Mouse (Mus musculus) forebrain, embryonic 15.5 days (tissue): ENCODE measurements at regions not wholly inside any gene's neighbourhood (a gene's known extent, or its start where the extent isn't known, plus 50 kb on each side); places are given as distances from the start of the nearest gene placed in this dataset.
A peak's percentile ranks its signal among the peaks of the same experiment; 100 is the strongest.

Experiments
- ATAC-seq: fragments of 200-750 bp; cut with Nextera tagmentation; replicated peaks from 2 replicates; pipeline ENCODE4 v1.8.0; 2017; ENCODE audit warnings: mild to moderate bottlenecking, moderate TSS enrichment, moderate library complexity
- H3K27ac ChIP-seq: fragments of 300-500 bp; sonication (generic); replicated peaks from 2 replicates; pipeline ENCODE4 v1.5.1; 2015; ENCODE audit warnings: mild to moderate bottlenecking, inconsistent platforms
- H3K27me3 ChIP-seq: fragments of 300-500 bp; sonication (generic); 2 replicates; pipeline ENCODE4 v1.6.1; 2015; ENCODE audit warnings: inconsistent platforms
- H3K36me3 ChIP-seq: fragments of 300-500 bp; sonication (generic); 2 replicates; pipeline ENCODE4 v1.6.1; 2015; ENCODE audit warnings: mild to moderate bottlenecking, inconsistent platforms
- H3K4me1 ChIP-seq: fragments of 300-500 bp; sonication (generic); 2 replicates; pipeline ENCODE4 v1.6.1; 2015; ENCODE audit warnings: inconsistent platforms
- H3K4me2 ChIP-seq: fragments of 300-500 bp; sonication (generic); replicated peaks from 2 replicates; pipeline ENCODE4 v1.6.1; 2015; ENCODE audit warnings: mild to moderate bottlenecking, inconsistent platforms
- H3K4me3 ChIP-seq: fragments of 300-500 bp; sonication (generic); 2 replicates; pipeline ENCODE4 v1.5.1; 2015; ENCODE audit warnings: mild to moderate bottlenecking, inconsistent platforms
- H3K9ac ChIP-seq: fragments of 300-500 bp; sonication (generic); replicated peaks from 2 replicates; pipeline ENCODE4 v1.6.1; 2015; ENCODE audit warnings: mild to moderate bottlenecking, inconsistent platforms
- H3K9me3 ChIP-seq: fragments of 300-500 bp; sonication (generic); 2 replicates; pipeline ENCODE4 v1.6.1; 2016; ENCODE audit warnings: inconsistent platforms
- WGBS: fragments of 180-500 bp; shearing (Covaris S2); methylation state at CpG from one replicate; pipeline ENCODE4 v1.1.7; 2015; ENCODE audit warnings: mixed read lengths; 5-methylcytosine and 5-hydroxymethylcytosine counted together

- WGBS = 83% methylated on average over 2 of the region's 2 CpGs
- H3K9ac ChIP-seq = no peak overlapping the region
- H3K36me3 ChIP-seq = no peaks in the 10 kb centered on the region
- ATAC-seq = no peak
- H3K27me3 ChIP-seq = no peaks in the 10 kb centered on the region
- no peaks in the 10 kb centered on the region for H3K9me3 ChIP-seq
- H3K4me3 ChIP-seq = no peak overlapping the region
- H3K27ac ChIP-seq = no peak overlapping the region
- no peak overlapping the region for H3K4me2 ChIP-seq
- no peaks in the 10 kb centered on the region for H3K4me1 ChIP-seq
Observed at GRCm38 (mm10) chr3:137108197-137108596, 232.7 kb upstream of the Emcn start.

- 92% methylated on average over 9 of the region's 9 CpGs for WGBS
- Histone ChIP-seq H3K4me1 (no peaks in the 10 kb centered on the region), H3K27ac (no peak overlapping the region), H3K9me3 (no peaks in the 10 kb centered on the region), H3K4me3 (no peak overlapping the region), H3K4me2 (no peak overlapping the region), H3K9ac (no peak overlapping the region), H3K27me3 (no peaks in the 10 kb centered on the region), H3K36me3 (no peaks in the 10 kb centered on the region)
- no peak for ATAC-seq
Observed at GRCm38 (mm10) chr3:137109786-137110185, 231.1 kb upstream of the Emcn start.

- peak; percentile 76; the same call in 1 of the 2 replicates for ATAC-seq
- Histone ChIP-seq H3K27ac (no peak overlapping the region), H3K4me3 (no peak overlapping the region), H3K9me3 (no peaks in the 10 kb centered on the region), H3K27me3 (no peaks in the 10 kb centered on the region), H3K4me1 (no peaks in the 10 kb centered on the region), H3K36me3 (no peaks in the 10 kb centered on the region), H3K4me2 (no peak overlapping the region), H3K9ac (no peak overlapping the region)
- 70% methylated on average over 4 of the region's 4 CpGs for whole genome bisulfite sequencing
Observed at GRCm38 (mm10) chr3:137110485-137110884, 230.4 kb upstream of the Emcn start.

GRCm38 (mm10) chr3:137129967-137130366 lies 210.9 kb upstream of the Emcn start:
- Histone ChIP-seq H3K4me3 (no peak overlapping the region), H3K9me3 (no peaks in the 10 kb centered on the region), H3K4me1 (no peaks in the 10 kb centered on the region), H3K36me3 (no peaks in the 10 kb centered on the region), H3K4me2 (no peak overlapping the region), H3K27me3 (no peaks in the 10 kb centered on the region), H3K9ac (no peak overlapping the region), H3K27ac (no peak overlapping the region)
- WGBS = 91% methylated on average over 4 of the region's 4 CpGs
- no peak for ATAC-seq

- 79% methylated on average over 3 of the region's 3 CpGs for WGBS
- Histone ChIP-seq H3K27ac (no peak overlapping the region), H3K27me3 (no peaks in the 10 kb centered on the region), H3K4me2 (no peak overlapping the region), H3K4me3 (no peak overlapping the region), H3K4me1 (no peaks in the 10 kb centered on the region), H3K9ac (no peak overlapping the region), H3K36me3 (no peaks in the 10 kb centered on the region), H3K9me3 (no peaks in the 10 kb centered on the region)
- ATAC-seq = no peak
Observed at GRCm38 (mm10) chr3:137142041-137142440, 198.8 kb upstream of the Emcn start.

- no peak overlapping the region for H3K27ac ChIP-seq
- no peak for ATAC-seq
- H3K4me1 ChIP-seq = peaks cover 3% of the 10 kb centered on the region; the same call in 1 of the 2 replicates
- no peak overlapping the region for H3K9ac ChIP-seq
- no peaks in the 10 kb centered on the region for H3K27me3 ChIP-seq
- no peaks in the 10 kb centered on the region for H3K36me3 ChIP-seq
- no peak overlapping the region for H3K4me3 ChIP-seq
- no peak overlapping the region for H3K4me2 ChIP-seq
- H3K9me3 ChIP-seq = no peaks in the 10 kb centered on the region
Observed at GRCm38 (mm10) chr3:137146062-137146461, 194.8 kb upstream of the Emcn start.

GRCm38 (mm10) chr3:137147405-137147804 lies 193.5 kb upstream of the Emcn start:
- no peak for ATAC-seq
- H3K36me3 ChIP-seq = no peaks in the 10 kb centered on the region
- H3K4me1 ChIP-seq = peaks cover 3% of the 10 kb centered on the region; the same call in 1 of the 2 replicates
- H3K4me2 ChIP-seq = no peak overlapping the region
- WGBS = 24% methylated on average over 5 of the region's 5 CpGs
- no peaks in the 10 kb centered on the region for H3K27me3 ChIP-seq
- H3K4me3 ChIP-seq = no peak overlapping the region
- H3K9ac ChIP-seq = no peak overlapping the region
- H3K27ac ChIP-seq = no peak overlapping the region
- no peaks in the 10 kb centered on the region for H3K9me3 ChIP-seq

- Histone ChIP-seq H3K27ac (no peak overlapping the region), H3K4me2 (no peak overlapping the region), H3K36me3 (no peaks in the 10 kb centered on the region), H3K4me3 (no peak overlapping the region), H3K4me1 (peaks cover 13% of the 10 kb centered on the region; the same call in 1 of the 2 replicates), H3K9me3 (no peaks in the 10 kb centered on the region), H3K27me3 (no peaks in the 10 kb centered on the region), H3K9ac (no peak overlapping the region)
- 72% methylated on average over 14 of the region's 14 CpGs for WGBS
- ATAC-seq = no peak
Observed at GRCm38 (mm10) chr3:137150414-137151010, 190.4 kb upstream of the Emcn start.

GRCm38 (mm10) chr3:137151431-137151830 lies 189.4 kb upstream of the Emcn start:
- ATAC-seq = no peak
- H3K9me3 ChIP-seq = no peaks in the 10 kb centered on the region
- H3K27me3 ChIP-seq = no peaks in the 10 kb centered on the region
- H3K36me3 ChIP-seq = no peaks in the 10 kb centered on the region
- no peak overlapping the region for H3K27ac ChIP-seq
- 96% methylated on average over 1 of the region's 1 CpGs for WGBS
- no peak overlapping the region for H3K9ac ChIP-seq
- peaks cover 17% of the 10 kb centered on the region; the same call in 1 of the 2 replicates for H3K4me1 ChIP-seq
- H3K4me2 ChIP-seq = no peak overlapping the region
- H3K4me3 ChIP-seq = no peak overlapping the region

GRCm38 (mm10) chr3:137153234-137153633 lies 187.6 kb upstream of the Emcn start:
- 84% methylated on average over 6 of the region's 6 CpGs for WGBS
- H3K9ac ChIP-seq = no peak overlapping the region
- no peaks in the 10 kb centered on the region for H3K27me3 ChIP-seq
- peaks cover 16% of the 10 kb centered on the region; the same call in 1 of the 2 replicates for H3K4me1 ChIP-seq
- no peak overlapping the region for H3K4me2 ChIP-seq
- ATAC-seq = no peak
- no peaks in the 10 kb centered on the region for H3K9me3 ChIP-seq
- H3K27ac ChIP-seq = no peak overlapping the region
- H3K36me3 ChIP-seq = no peaks in the 10 kb centered on the region
- no peak overlapping the region for H3K4me3 ChIP-seq

- Histone ChIP-seq H3K36me3 (no peaks in the 10 kb centered on the region), H3K27ac (no peak overlapping the region; the same call in 1 of the 2 replicates)
- ATAC-seq = peak; percentile 55; the same call in 1 of the 2 replicates
Observed at GRCm38 (mm10) chr3:137154200-137155042, 186.4 kb upstream of the Emcn start.

GRCm38 (mm10) chr3:137155043-137155404 lies 185.8 kb upstream of the Emcn start:
- no peak for ATAC-seq
- Histone ChIP-seq H3K9me3 (no peaks in the 10 kb centered on the region), H3K27ac (no peak overlapping the region), H3K4me1 (peaks cover 16% of the 10 kb centered on the region; the same call in 1 of the 2 replicates), H3K36me3 (no peaks in the 10 kb centered on the region), H3K27me3 (no peaks in the 10 kb centered on the region), H3K4me3 (no peak overlapping the region), H3K4me2 (no peak overlapping the region), H3K9ac (no peak overlapping the region)
- 85% methylated on average over 3 of the region's 3 CpGs for WGBS

More at GRCm38 (mm10) chr3:137154200-137155042, 186.4 kb upstream of the Emcn start:
- H3K4me3 ChIP-seq = no peak overlapping the region
- no peaks in the 10 kb centered on the region for H3K27me3 ChIP-seq
- H3K4me2 ChIP-seq = no peak overlapping the region
- no peaks in the 10 kb centered on the region for H3K9me3 ChIP-seq
- no peak overlapping the region for H3K9ac ChIP-seq
- 24% methylated on average over 9 of the region's 9 CpGs for WGBS
- peaks cover 16% of the 10 kb centered on the region; the same call in 1 of the 2 replicates for H3K4me1 ChIP-seq
